Mouse (Mus musculus): ENCODE data around the gene Elfn2. TPM values are rescaled to one million over a fixed set of nuclear protein-coding genes. Genes with fewer than 3 reads are reported as not detected.

Elfn2 gene
- polyA plus RNA-seq, 1 experiment = not detected

DNA sequence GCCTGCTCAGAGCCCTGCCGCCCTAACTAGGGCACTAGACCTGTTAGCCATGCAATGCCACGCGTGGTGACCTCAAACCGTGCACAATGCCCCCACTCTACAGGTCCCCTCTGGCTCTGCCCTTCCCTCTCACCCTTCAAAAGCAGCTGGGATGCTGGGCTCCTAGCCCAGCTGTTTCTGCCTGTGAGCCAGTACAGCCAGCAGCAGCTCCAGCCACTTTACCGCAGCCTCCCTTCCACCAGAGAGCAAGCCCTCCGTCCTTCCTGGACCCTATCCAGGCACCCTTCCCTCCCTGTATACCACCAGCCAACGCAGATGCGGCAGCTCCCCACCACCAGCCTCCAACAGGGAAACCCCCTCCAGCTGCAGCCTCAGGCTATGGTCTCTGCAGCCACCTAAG lies 26.1 kb downstream of the Elfn2 start:
- TF ChIP-seq POLR2A (IDR thresholded peaks at IDR 0.05; ENCODE audit: low read depth, low read length) (no peak), CTCF (IDR thresholded peaks at IDR 0.05; ENCODE audit: borderline replicate concordance, insufficient read depth, low read length) (no peak)
- H3K4me3 ChIP-seq (ENCODE audit: insufficient read depth, low read length) = no peak overlapping the region
- H3K4me1 ChIP-seq (ENCODE audit: control insufficient read depth, insufficient read depth, low read length) = no peaks in the 10 kb centered on the region
- no peak overlapping the region for H3K27ac ChIP-seq (ENCODE audit: insufficient read depth, low read length)

DNA sequence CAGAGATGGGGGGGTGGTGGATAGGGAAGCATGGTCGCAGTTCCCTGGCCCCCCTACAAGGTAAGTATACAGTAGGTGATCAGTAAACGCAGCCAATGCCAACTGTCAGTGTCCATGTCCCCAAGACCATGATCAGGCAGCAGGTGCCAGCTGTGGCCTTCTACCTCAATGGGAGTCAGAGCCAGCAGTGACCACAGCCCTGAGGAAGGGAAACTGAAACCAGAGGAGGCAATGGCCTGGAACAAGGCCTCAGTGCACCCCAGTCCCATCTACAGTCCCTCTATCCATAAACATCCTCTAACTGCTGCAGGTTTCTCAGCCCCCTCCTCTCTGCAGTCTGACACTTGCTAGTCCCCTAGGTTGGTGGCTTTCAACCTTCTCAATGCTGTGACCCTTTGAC lies 27.9 kb downstream of the Elfn2 start:
- no peak overlapping the region for H3K4me3 ChIP-seq (ENCODE audit: insufficient read depth, low read length)
- H3K4me1 ChIP-seq (ENCODE audit: control insufficient read depth, insufficient read depth, low read length) = no peaks in the 10 kb centered on the region
- TF ChIP-seq POLR2A (IDR thresholded peaks at IDR 0.05; ENCODE audit: low read depth, low read length) = no peak
- TF ChIP-seq CTCF (IDR thresholded peaks at IDR 0.05; ENCODE audit: borderline replicate concordance, insufficient read depth, low read length) = no peak
- no peak overlapping the region for H3K27ac ChIP-seq (ENCODE audit: insufficient read depth, low read length)

DNA sequence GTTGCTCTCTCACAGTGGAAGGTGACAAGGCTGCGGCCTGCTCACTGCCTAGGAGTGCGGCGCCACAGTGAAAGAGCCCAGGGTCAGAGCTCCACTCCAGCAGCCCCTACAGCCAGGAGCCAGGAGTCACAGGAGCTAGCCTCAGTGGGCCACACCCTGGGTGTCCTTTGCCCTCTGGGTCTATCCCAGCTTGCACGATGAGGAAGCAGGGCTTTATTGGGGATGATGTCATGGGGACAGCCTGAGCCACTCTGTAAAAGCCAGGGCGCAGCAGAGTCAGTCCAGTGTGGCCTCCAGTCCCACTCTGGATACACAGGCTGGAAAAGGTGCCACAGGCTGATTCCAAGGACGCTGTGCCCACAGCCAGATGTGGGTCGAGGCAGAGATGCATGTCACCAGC lies 31.7 kb downstream of the Elfn2 start:
- Histone ChIP-seq H3K27ac (ENCODE audit: insufficient read depth, low read length) (no peak overlapping the region), H3K4me1 (ENCODE audit: control insufficient read depth, insufficient read depth, low read length) (no peaks in the 10 kb centered on the region), H3K4me3 (ENCODE audit: insufficient read depth, low read length) (no peak overlapping the region)
- TF ChIP-seq POLR2A (IDR thresholded peaks at IDR 0.05; ENCODE audit: low read depth, low read length) = no peak
- no peak for TF ChIP-seq CTCF (IDR thresholded peaks at IDR 0.05; ENCODE audit: borderline replicate concordance, insufficient read depth, low read length)

DNA sequence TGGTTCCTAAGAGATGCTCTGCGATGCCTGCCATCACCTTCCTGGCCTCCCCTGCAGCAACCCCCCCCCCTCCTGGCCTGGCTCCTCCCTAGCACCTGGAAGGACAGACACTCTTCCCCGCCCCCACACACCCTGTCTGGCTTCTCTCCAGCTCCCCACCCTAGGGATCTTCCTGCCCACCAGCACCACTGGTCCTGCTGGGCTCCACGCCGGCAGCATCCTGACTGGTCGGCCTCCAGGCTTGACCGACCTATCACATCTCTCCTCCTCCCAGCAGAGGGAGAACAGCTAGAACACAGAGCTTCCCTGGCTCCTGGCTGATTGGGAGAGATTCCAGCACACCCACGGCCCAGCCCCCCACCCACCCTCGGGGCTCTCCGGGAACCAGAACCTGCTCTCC lies 34.5 kb downstream of the Elfn2 start:
- TF ChIP-seq CTCF (IDR thresholded peaks at IDR 0.05; ENCODE audit: borderline replicate concordance, insufficient read depth, low read length) = no peak
- no peak for TF ChIP-seq POLR2A (IDR thresholded peaks at IDR 0.05; ENCODE audit: low read depth, low read length)
- Histone ChIP-seq H3K4me1 (ENCODE audit: control insufficient read depth, insufficient read depth, low read length) (no peaks in the 10 kb centered on the region), H3K27ac (ENCODE audit: insufficient read depth, low read length) (no peak overlapping the region), H3K4me3 (ENCODE audit: insufficient read depth, low read length) (no peak overlapping the region)

DNA sequence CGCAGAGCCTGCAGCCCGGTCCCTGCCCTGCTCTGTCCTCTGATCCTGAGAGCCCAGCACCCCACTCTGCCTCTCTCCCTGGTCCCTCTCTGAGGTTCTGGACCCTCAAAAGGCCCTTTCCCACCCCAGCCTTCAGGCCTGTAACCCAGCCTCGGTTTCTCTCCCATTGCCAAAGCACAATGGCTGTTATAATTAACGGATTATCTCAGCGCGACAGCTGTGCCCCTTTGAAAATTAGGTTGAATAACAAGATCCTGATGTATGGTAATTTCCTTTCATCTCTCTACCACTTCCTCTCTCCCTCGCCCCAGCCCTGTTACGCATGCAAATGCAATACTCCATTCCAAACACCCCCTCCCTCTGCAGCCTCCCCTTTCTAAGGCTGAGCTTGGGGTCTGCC lies 35.1 kb downstream of the Elfn2 start:
- H3K27ac ChIP-seq (ENCODE audit: insufficient read depth, low read length) = no peak overlapping the region
- H3K4me3 ChIP-seq (ENCODE audit: insufficient read depth, low read length) = no peak overlapping the region

DNA sequence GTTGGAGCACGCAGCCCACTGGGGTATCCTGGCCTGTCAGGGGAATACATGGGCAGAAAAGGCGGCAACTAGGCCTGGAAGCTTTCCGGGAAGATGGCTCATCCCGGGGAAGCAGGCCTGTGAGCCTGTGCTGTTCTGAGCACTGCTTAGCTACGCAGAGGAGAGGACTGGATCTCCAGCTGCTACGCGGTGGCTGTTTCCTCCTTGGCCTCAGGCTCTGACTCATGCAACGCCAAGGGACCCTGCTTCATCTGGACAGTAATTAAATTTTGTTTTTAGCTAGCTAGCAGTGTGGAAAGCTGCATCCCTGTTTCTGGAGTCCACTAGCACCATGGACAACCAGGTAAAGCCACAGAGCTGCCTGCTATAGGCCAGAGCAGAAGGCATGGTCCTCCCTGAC lies 36.8 kb downstream of the Elfn2 start:
- Histone ChIP-seq H3K27ac (ENCODE audit: insufficient read depth, low read length) (no peak overlapping the region), H3K4me3 (ENCODE audit: insufficient read depth, low read length) (no peak overlapping the region), H3K4me1 (ENCODE audit: control insufficient read depth, insufficient read depth, low read length) (no peaks in the 10 kb centered on the region)
- no peak for TF ChIP-seq CTCF (IDR thresholded peaks at IDR 0.05; ENCODE audit: borderline replicate concordance, insufficient read depth, low read length)
- TF ChIP-seq POLR2A (IDR thresholded peaks at IDR 0.05; ENCODE audit: low read depth, low read length) = no peak

More for the DNA sequence above, 35.1 kb downstream of the Elfn2 start:
- TF ChIP-seq POLR2A (IDR thresholded peaks at IDR 0.05; ENCODE audit: low read depth, low read length) (no peak), CTCF (IDR thresholded peaks at IDR 0.05; ENCODE audit: borderline replicate concordance, insufficient read depth, low read length) (no peak)
- no peaks in the 10 kb centered on the region for H3K4me1 ChIP-seq (ENCODE audit: control insufficient read depth, insufficient read depth, low read length)

DNA sequence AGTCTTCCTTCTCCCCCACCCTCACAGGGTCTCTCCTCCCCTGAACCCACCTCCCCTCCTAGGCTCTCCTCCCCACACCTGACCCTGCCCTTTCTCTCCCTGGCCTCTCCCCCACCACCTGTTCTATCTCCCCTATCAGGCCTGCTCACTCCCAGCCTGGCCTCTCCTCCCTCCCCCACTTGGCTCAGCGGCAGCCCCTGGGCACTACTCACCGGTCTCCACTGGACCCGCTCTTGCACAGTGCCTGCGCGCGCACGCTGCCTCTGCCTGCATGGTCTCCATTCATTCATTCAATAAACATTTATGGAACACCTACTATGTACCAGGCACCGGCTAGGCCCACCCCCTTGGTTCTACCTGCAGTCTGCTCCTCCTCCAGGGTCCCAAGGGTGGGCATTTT lies 37.3 kb downstream of the Elfn2 start:
- H3K4me3 ChIP-seq (ENCODE audit: insufficient read depth, low read length) = no peak overlapping the region
- H3K27ac ChIP-seq (ENCODE audit: insufficient read depth, low read length) = no peak overlapping the region
- TF ChIP-seq CTCF (IDR thresholded peaks at IDR 0.05; ENCODE audit: borderline replicate concordance, insufficient read depth, low read length) (no peak), POLR2A (IDR thresholded peaks at IDR 0.05; ENCODE audit: low read depth, low read length) (no peak)
- no peaks in the 10 kb centered on the region for H3K4me1 ChIP-seq (ENCODE audit: control insufficient read depth, insufficient read depth, low read length)

DNA sequence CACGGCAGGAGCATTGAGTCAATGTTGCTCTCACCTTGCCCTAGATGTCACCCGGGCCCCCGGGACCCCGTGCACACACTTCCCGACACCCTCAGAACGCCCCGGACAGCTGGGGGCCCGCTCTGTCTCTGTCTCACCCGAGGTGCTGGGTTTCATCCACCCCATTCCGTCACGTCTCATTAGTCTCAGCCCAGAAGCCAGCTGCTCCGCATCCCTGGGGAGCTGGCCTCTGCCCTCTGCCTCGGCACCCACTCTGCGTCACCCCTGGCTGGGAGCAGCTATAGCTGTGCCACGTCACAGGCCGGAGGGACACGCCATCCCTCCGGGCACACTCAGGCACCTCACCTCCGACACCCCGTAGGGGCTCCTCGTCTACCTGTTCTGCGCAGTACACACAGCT lies 38.3 kb downstream of the Elfn2 start:
- no peak for TF ChIP-seq CTCF (IDR thresholded peaks at IDR 0.05; ENCODE audit: borderline replicate concordance, insufficient read depth, low read length)
- TF ChIP-seq POLR2A (IDR thresholded peaks at IDR 0.05; ENCODE audit: low read depth, low read length) = no peak
- Histone ChIP-seq H3K4me1 (ENCODE audit: control insufficient read depth, insufficient read depth, low read length) (no peaks in the 10 kb centered on the region), H3K27ac (ENCODE audit: insufficient read depth, low read length) (no peak overlapping the region), H3K4me3 (ENCODE audit: insufficient read depth, low read length) (no peak overlapping the region)

DNA sequence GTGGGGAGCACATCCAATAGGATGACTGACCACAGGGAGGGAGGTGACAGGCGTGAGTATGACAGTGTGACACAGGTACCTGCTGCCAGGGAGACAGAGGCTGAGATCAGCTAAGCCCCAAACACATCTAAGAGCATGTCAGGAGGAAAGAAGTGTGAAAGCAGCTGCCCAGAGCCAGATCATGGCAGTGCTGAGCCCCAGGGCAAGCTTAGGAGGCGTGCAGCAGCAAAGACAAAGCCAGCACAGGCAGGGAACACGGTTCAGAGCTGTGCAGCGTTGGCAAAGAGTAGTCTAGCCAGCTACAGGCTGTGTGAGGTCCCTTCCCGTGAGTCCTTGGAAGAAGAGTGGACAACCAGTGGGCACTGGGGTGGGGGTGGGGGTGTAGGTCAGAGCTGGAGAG lies 40.9 kb downstream of the Elfn2 start:
- Histone ChIP-seq H3K4me1 (ENCODE audit: control insufficient read depth, insufficient read depth, low read length) (no peaks in the 10 kb centered on the region), H3K27ac (ENCODE audit: insufficient read depth, low read length) (no peak overlapping the region), H3K4me3 (ENCODE audit: insufficient read depth, low read length) (no peak overlapping the region)
- no peak for TF ChIP-seq CTCF (IDR thresholded peaks at IDR 0.05; ENCODE audit: borderline replicate concordance, insufficient read depth, low read length)
- no peak for TF ChIP-seq POLR2A (IDR thresholded peaks at IDR 0.05; ENCODE audit: low read depth, low read length)

DNA sequence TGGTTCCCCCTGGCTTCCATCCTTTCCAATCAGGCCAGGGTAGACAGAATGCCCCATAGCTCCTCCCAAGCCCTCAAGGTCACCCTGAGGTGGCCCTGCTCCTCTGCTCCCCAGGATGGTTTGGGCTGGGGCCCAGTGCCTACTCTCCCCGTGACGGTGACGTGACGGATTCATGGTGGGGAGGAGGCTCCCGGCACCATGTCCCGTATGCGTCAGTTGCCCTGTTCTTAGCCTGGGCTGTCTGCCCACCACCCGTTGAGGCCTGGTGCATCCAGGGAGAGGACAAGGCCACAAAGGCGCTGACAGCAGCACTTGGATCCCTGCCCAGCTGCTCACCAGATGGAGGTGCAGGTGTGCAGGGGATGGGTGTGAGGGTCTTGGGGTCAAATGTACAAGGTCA lies 41.6 kb downstream of the Elfn2 start:
- no peak overlapping the region for H3K4me3 ChIP-seq (ENCODE audit: insufficient read depth, low read length)
- H3K27ac ChIP-seq (ENCODE audit: insufficient read depth, low read length) = no peak overlapping the region
- H3K4me1 ChIP-seq (ENCODE audit: control insufficient read depth, insufficient read depth, low read length) = no peaks in the 10 kb centered on the region
- TF ChIP-seq CTCF (IDR thresholded peaks at IDR 0.05; ENCODE audit: borderline replicate concordance, insufficient read depth, low read length) (no peak), POLR2A (IDR thresholded peaks at IDR 0.05; ENCODE audit: low read depth, low read length) (no peak)

DNA sequence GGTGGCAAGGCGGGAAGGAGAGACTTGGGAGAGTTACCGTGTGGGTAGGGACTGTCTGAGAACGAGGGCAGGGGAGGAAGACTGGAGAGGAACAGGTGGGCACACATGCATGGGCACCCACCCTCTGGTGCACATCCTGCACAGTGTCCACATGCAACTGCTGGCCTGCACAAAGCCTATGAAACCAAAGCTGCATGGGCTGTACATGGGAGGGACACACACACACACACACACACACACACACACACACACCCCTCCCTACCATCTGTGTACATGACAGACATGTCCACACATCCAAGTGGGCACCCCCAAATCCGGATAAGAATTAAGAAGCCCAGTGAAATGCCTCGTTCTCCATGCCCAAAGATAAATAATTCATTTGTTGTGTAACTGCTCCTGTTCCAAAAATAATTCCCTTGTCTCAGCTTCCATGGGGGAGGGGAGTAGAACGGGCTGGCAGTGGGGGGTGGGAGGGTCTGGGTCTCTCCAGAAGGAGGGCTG lies 43.6 kb downstream of the Elfn2 start:
- no peak for TF ChIP-seq POLR2A (IDR thresholded peaks at IDR 0.05; ENCODE audit: low read depth, low read length)
- TF ChIP-seq CTCF (IDR thresholded peaks at IDR 0.05; ENCODE audit: borderline replicate concordance, insufficient read depth, low read length) = no peak
- no peak overlapping the region for H3K4me3 ChIP-seq (ENCODE audit: insufficient read depth, low read length)
- H3K27ac ChIP-seq (ENCODE audit: insufficient read depth, low read length) = no peak overlapping the region
- no peaks in the 10 kb centered on the region for H3K4me1 ChIP-seq (ENCODE audit: control insufficient read depth, insufficient read depth, low read length)

All from embryonic fibroblast, embryonic 13.5 days (primary cell).